Mouse (Mus musculus) bone marrow, adult 2 months (tissue): ENCODE results near the gene Sp100.
"Not testable (repeated sequence)": the region's sequence is repeated elsewhere in the genome, so short reads cannot be mapped to it uniquely, and the experiment has no call there.

Source experiments
- CTCF ChIP-seq: fragments of 200-500 bp; IDR thresholded peaks from 2 replicates; pipeline ENCODE4 v1.5.1; 2011; ENCODE audit warnings: low read length, control low read depth; ENCODE audit not compliant: control insufficient read depth, insufficient read depth
- POLR2A ChIP-seq: fragments of 200-500 bp; IDR thresholded peaks from 2 replicates; pipeline ENCODE4 v1.6.1; 2011; ENCODE audit warnings: low read depth, mild to moderate bottlenecking, control low read depth, low read length, borderline replicate concordance; ENCODE audit not compliant: control insufficient read depth

DNA sequence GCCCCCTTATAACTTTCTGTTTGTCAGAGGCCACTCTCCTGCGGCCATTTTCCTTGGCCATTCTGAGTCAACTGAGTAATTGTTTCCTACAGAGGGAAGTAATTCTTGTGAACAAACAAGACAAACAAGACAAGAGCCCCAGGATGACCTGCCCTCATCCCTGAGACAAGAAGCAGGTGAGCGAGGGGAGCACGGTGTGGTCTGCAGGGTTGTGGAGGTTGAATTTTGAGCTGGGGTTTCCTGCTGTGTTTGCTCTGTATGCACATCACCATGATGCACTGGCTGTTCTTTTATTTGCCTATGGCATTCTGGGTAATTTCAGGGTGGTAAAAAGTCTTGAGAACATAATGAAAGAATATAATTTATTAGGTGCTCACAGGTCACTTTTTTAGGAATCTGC is 34.7 kb upstream of the Sp100 start:
- TF ChIP-seq CTCF, POLR2A: not testable (repeated sequence)
